Mouse (Mus musculus): ENCODE data around the gene Zfr2. TPM values are rescaled to one million over a fixed set of nuclear protein-coding genes. Genes with fewer than 3 reads are reported as not detected.

The Zfr2 gene
- polyA plus RNA-seq, 1 experiment from 2014 or later: 11.6 TPM

- Histone ChIP-seq H3K36me3 (peaks cover 19% of the 10 kb centered on the region), H3K27me3 (peaks cover 86% of the 10 kb centered on the region), H3K4me2 (replicated peaks) (peak overlapping the region; percentile 80), H3K4me3 (peak overlapping the region; percentile 52), H3K4me1 (peaks cover 24% of the 10 kb centered on the region), H3K9ac (peak overlapping the region; percentile 65), H3K27ac (no peak overlapping the region), H3K9me3 (peaks cover 5% of the 10 kb centered on the region)
- ATAC-seq (ENCODE audit: low FRiP score, low read depth): no peak
- WGBS: 2% methylated on average over 62 of the region's 62 CpGs
Observed at GRCm38 (mm10) chr10:81257158-81258039, 24.4 kb downstream of the Zfr2 start.

DNA sequence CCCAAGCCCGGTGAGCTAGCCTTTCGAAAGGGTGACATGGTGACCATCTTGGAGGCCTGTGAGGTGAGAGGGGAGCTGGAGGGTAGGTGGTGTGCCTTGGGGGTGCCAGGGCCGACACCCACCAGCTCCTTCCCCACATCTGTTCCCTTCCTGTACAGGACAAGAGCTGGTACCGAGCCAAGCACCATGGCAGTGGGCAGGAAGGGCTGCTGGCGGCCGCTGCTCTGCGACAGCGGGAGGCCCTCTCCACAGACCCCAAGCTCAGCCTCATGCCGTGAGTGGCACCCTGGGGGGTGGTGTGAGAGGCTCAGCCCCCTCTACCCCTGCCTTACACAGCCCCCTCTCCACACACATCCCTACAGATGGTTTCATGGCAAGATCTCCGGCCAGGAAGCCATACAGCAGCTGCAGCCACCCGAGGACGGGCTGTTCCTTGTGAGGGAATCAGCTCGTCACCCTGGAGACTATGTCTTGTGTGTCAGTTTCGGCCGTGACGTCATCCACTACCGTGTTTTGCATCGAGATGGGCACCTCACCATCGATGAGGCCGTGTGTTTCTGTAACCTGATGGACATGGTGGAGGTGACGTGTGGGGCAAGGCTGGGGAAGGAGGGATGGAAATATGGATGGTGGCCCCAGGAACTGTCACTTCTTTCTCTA is 26.4 kb downstream of the Zfr2 start:
- H3K4me1 ChIP-seq: peaks cover 15% of the 10 kb centered on the region
- H3K27ac ChIP-seq: no peak overlapping the region
- 37% methylated on average over 21 of the region's 21 CpGs for WGBS
- ATAC-seq (ENCODE audit: low FRiP score, low read depth): no peak
- H3K4me2 ChIP-seq (replicated peaks): no peak overlapping the region; the same call in 1 of the 2 replicates
- H3K36me3 ChIP-seq: peaks cover 39% of the 10 kb centered on the region
- H3K9ac ChIP-seq: peak overlapping the region; percentile 35; the same call in 1 of the 2 replicates
- H3K9me3 ChIP-seq: peaks cover 5% of the 10 kb centered on the region
- peaks cover 66% of the 10 kb centered on the region for H3K27me3 ChIP-seq
- H3K4me3 ChIP-seq: no peak overlapping the region

GRCm38 (mm10) chr10:81261025-81261424 is 28.1 kb downstream of the Zfr2 start:
- Histone ChIP-seq H3K4me3 (no peak overlapping the region), H3K27me3 (peaks cover 50% of the 10 kb centered on the region), H3K27ac (no peak overlapping the region), H3K9ac (no peak overlapping the region), H3K9me3 (peaks cover 5% of the 10 kb centered on the region), H3K4me2 (replicated peaks) (no peak overlapping the region), H3K36me3 (peaks cover 53% of the 10 kb centered on the region), H3K4me1 (peaks cover 24% of the 10 kb centered on the region)
- ATAC-seq (ENCODE audit: low FRiP score, low read depth): no peak
- WGBS: 89% methylated on average over 4 of the region's 4 CpGs

GRCm38 (mm10) chr10:81265540-81265939 is 32.6 kb downstream of the Zfr2 start:
- peaks cover 5% of the 10 kb centered on the region for H3K27me3 ChIP-seq
- WGBS: 95% methylated on average over 8 of the region's 8 CpGs
- peak overlapping the region; percentile 75 for H3K4me3 ChIP-seq
- peak overlapping the region; percentile 78 for H3K9ac ChIP-seq
- peaks cover 21% of the 10 kb centered on the region for H3K4me1 ChIP-seq
- no peak for ATAC-seq (ENCODE audit: low FRiP score, low read depth)
- peaks cover 63% of the 10 kb centered on the region for H3K36me3 ChIP-seq
- H3K4me2 ChIP-seq (replicated peaks): peak overlapping the region; percentile 74
- peaks cover 3% of the 10 kb centered on the region for H3K9me3 ChIP-seq
- H3K27ac ChIP-seq: no peak overlapping the region

GRCm38 (mm10) chr10:81266211-81267105 is 33.5 kb downstream of the Zfr2 start, which contains the start of the genes Mrpl54 and Apba3:
Gene Mrpl54, minus strand, starts transcription at chr10:81266934.
Gene Apba3, plus strand, starts transcription at chr10:81266960.
- Histone ChIP-seq H3K9ac (peak within 1 kb of the TSS; percentile 78), H3K27ac (peak within 1 kb of the TSS; percentile 84), H3K36me3 (peaks cover 63% of the 10 kb centered on the region), H3K4me3 (peak within 1 kb of the TSS; percentile 75), H3K9me3 (no peaks in the 10 kb centered on the region), H3K4me2 (replicated peaks) (peak within 1 kb of the TSS; percentile 95), H3K4me1 (peaks cover 21% of the 10 kb centered on the region), H3K27me3 (no peaks in the 10 kb centered on the region; the same call in 1 of the 2 replicates)
- WGBS: under 1% methylated on average over 48 of the region's 48 CpGs
- peak; percentile 94 for ATAC-seq (ENCODE audit: low FRiP score, low read depth)

DNA sequence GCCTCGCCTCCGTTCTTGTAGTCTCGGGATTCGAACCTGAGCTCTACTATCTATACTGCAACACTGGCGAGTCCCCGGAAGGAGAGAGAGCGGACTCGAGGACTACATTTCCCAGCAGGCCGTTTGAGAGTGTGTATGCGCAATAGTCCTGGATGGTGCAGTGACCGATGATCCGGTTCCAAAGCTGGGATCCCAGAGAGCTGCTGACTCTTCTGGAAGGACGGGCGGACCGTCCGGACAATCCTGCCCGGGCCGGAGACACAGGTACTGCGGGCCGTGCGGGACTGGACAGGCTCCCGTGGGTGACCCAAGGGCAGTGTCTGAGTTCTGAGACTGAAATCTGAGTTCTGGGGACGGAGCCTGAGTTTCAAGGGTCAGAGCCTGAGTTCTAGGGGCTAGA is 35.1 kb downstream of the Zfr2 start:
- H3K9ac ChIP-seq: peak overlapping the region; percentile 87
- H3K27ac ChIP-seq: peak overlapping the region; percentile 63; the same call in 1 of the 2 replicates
- H3K36me3 ChIP-seq: peaks cover 63% of the 10 kb centered on the region
- H3K27me3 ChIP-seq: no peaks in the 10 kb centered on the region
- peaks cover 21% of the 10 kb centered on the region for H3K4me1 ChIP-seq
- H3K9me3 ChIP-seq: no peaks in the 10 kb centered on the region
- peak overlapping the region; percentile 75 for H3K4me3 ChIP-seq
- H3K4me2 ChIP-seq (replicated peaks): peak overlapping the region; percentile 95
- ATAC-seq (ENCODE audit: low FRiP score, low read depth): no peak
- 3% methylated on average over 23 of the region's 23 CpGs for WGBS

GRCm38 (mm10) chr10:81268643-81269412 is 35.9 kb downstream of the Zfr2 start:
- H3K27ac ChIP-seq: peak overlapping the region; percentile 63; the same call in 1 of the 2 replicates
- H3K9ac ChIP-seq: peak overlapping the region; percentile 87
- peak overlapping the region; percentile 75 for H3K4me3 ChIP-seq
- H3K27me3 ChIP-seq: no peaks in the 10 kb centered on the region
- no peak for ATAC-seq (ENCODE audit: low FRiP score, low read depth)
- no peaks in the 10 kb centered on the region for H3K9me3 ChIP-seq
- H3K4me2 ChIP-seq (replicated peaks): peak overlapping the region; percentile 95
- H3K4me1 ChIP-seq: peaks cover 21% of the 10 kb centered on the region
- peaks cover 63% of the 10 kb centered on the region for H3K36me3 ChIP-seq
- WGBS: 83% methylated on average over 16 of the region's 16 CpGs

GRCm38 (mm10) chr10:81272356-81272755 is 39.4 kb downstream of the Zfr2 start:
- H3K27me3 ChIP-seq: 0 out of 2 replicates have a peak, but pooled peaks cover 4% of the 10 kb centered on the region
- H3K4me3 ChIP-seq: no peak overlapping the region
- no peak overlapping the region for H3K9ac ChIP-seq
- ATAC-seq (ENCODE audit: low FRiP score, low read depth): no peak
- H3K4me1 ChIP-seq: peaks cover 13% of the 10 kb centered on the region
- WGBS: 95% methylated on average over 21 of the region's 21 CpGs
- H3K9me3 ChIP-seq: 0 out of 2 replicates have a peak, but pooled peaks cover 4% of the 10 kb centered on the region
- H3K4me2 ChIP-seq (replicated peaks): no peak overlapping the region
- no peak overlapping the region for H3K27ac ChIP-seq
- H3K36me3 ChIP-seq: peaks cover 45% of the 10 kb centered on the region

DNA sequence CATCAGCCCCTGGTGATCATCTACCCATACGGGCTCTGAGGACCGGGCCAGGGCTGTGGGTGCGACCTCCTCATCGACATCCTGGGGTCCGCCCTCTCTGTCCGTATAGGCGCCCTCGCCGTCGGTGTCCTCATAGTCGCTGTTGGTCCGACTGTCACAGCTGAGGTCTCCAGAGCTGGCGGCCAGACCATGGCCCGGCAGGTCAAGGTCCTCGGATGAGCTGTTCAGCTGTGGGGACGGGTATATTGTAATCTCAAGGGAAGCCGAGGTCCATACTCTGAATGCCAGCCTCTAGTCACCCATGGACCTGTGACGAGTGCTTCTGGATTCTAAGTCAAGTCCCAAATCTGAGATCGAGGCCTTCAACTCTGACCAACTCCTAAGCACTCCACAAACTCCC is 40.9 kb downstream of the Zfr2 start:
- Histone ChIP-seq H3K36me3 (peaks cover 45% of the 10 kb centered on the region), H3K27me3 (0 out of 2 replicates have a peak, but pooled peaks cover 11% of the 10 kb centered on the region), H3K4me3 (no peak overlapping the region), H3K9me3 (0 out of 2 replicates have a peak, but pooled peaks cover 4% of the 10 kb centered on the region), H3K27ac (no peak overlapping the region), H3K9ac (no peak overlapping the region), H3K4me1 (peaks cover 9% of the 10 kb centered on the region), H3K4me2 (replicated peaks) (no peak overlapping the region)
- 96% methylated on average over 19 of the region's 19 CpGs for WGBS
- ATAC-seq (ENCODE audit: low FRiP score, low read depth): no peak

DNA sequence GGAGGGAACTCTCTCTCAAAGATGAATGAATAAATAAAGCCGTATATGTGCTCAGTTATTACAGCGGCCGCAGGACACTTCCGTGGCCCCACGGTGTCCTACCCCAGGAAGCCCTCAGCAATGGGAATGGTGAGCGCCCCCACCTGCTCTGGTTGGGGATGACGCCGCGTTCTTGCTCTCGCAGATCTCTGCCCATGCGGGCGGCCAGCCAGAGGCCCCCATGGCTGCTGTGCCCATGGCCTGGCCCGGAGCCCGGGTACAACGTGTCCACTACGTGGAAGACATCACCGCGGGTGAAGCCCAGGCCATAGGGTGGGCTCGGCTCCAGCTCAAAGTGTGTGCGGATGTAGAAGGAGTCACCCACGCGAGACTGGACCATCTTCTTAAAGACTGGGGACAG is 44.7 kb downstream of the Zfr2 start:
- no peak for ATAC-seq (ENCODE audit: low FRiP score, low read depth)
- Histone ChIP-seq H3K27me3 (peaks cover 45% of the 10 kb centered on the region), H3K4me2 (replicated peaks) (no peak overlapping the region), H3K4me1 (peaks cover 12% of the 10 kb centered on the region), H3K27ac (no peak overlapping the region), H3K9ac (no peak overlapping the region), H3K4me3 (no peak overlapping the region), H3K36me3 (peaks cover 13% of the 10 kb centered on the region), H3K9me3 (0 out of 2 replicates have a peak, but pooled peaks cover 4% of the 10 kb centered on the region)
- 82% methylated on average over 22 of the region's 22 CpGs for WGBS
